Mouse (Mus musculus) T-helper 2 cell (primary cell): Measurements from ENCODE around the gene Gm20388.

Experiments used
- in situ Hi-C: fragments of 300-600 bp; cut with MboI, MseI; formaldehyde crosslinking; loops from one replicate; pipeline ENCODE4 v1.15.1; 2025; ENCODE audit warnings: high pct_unique_total_duplicates

The Gm20388 gene

GRCm38 (mm10) chr8:122812610-122813250 lies 2902.1 kb downstream of the Gm20388 start:
- in situ Hi-C loops: no loop called here

GRCm38 (mm10) chr8:122814608-122815007 lies 2904.0 kb downstream of the Gm20388 start:
- in situ Hi-C loops: no loop called here

GRCm38 (mm10) chr8:122816965-122817364 lies 2906.3 kb downstream of the Gm20388 start:
- in situ Hi-C loops: no loop called here

DNA sequence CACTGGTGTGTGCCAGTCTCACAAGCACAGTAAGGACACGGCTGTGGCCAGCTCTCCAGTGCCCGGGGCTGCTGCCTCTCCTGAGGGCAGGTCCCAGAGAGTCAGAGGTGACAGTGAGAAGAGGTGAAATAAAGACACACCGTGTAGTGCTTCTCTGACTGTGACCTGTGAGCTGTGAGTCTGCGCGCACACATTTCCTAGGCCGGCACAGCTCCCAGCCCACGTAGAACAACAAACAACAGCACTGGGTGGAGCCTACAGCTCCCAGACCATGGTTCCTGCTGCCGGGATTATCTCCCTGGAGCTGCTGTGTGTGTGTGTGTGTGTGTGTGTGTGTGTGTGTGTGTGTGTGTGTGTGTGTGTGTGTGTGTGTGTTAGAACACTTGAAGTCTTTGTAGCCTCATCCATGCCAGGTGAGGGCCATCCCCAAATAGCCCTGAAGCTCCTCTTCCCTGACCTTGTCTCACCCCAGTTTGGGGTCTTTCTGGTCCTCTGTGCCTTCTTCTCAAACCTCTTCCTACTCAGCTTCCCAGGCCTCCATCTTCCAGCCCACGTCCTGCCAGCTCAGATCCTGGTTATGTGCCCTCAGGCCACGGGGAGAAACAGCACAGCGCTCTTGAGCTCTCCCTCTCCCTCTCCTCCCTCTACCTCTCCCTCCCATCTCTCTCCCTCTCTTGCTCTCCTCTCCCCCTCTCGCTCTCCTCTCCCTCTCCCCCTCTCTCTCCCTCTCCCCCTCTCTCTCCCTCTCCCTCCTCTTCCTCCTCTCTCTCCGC lies 2907.3 kb downstream of the Gm20388 start:
- in situ Hi-C loops: no loop called here

GRCm38 (mm10) chr8:122819776-122820175 lies 2909.1 kb downstream of the Gm20388 start:
- in situ Hi-C loops: loop anchor here (10.0 kb wide), 1 partner anchor 1455 kb away; no protein-coding TSS in a partner anchor

GRCm38 (mm10) chr8:122824571-122824970 lies 2913.9 kb downstream of the Gm20388 start:
- in situ Hi-C loops: loop anchor here (10.0 kb wide), 1 partner anchor 1460 kb away; no protein-coding TSS in a partner anchor

GRCm38 (mm10) chr8:122824986-122825385 lies 2914.3 kb downstream of the Gm20388 start:
- in situ Hi-C loops: loop anchor here (5.0 to 10.0 kb wide), 2 partner anchors 148 to 1460 kb away; no protein-coding TSS in a partner anchor

GRCm38 (mm10) chr8:122825408-122825807 lies 2914.8 kb downstream of the Gm20388 start:
- in situ Hi-C loops: loop anchor here (5.0 to 10.0 kb wide), 2 partner anchors 148 to 1461 kb away; no protein-coding TSS in a partner anchor

GRCm38 (mm10) chr8:122829396-122829795 lies 2918.8 kb downstream of the Gm20388 start:
- in situ Hi-C loops: loop anchor here (5.0 to 10.0 kb wide), 2 partner anchors 152 to 1465 kb away; no protein-coding TSS in a partner anchor

DNA sequence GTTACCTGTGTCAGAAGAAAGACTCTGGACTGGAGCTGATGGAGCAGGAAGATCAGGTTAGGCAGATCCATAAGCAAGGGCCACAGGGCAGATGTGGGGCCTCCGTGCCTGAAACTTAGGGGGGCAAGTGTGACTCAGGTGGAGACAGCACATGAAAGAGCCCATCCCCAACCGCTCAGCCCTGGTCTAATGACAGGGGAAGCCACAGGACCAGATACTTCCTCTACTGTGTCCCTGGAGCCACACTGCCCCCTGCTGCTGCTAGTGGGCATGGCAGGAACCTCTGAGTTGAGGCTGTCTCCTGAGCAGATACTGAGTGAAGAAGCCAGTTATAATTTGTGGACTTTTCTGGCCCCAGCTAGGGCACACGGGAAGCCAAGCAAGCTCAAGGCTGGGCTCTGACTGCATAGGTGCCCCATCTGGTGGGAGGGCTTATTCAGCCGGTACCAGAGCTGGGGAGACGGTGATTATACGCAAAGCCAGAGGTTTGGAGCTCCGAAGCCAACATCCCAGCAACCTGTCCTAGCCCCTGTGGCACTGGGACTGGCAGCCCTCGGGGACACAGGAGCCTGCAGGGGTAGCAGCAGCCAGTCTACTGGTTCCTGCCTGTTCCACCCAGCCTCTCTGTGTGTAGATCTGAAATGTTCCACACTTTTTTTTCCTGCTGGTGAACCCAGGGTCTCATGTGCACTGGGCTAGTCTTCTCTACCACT lies 2919.9 kb downstream of the Gm20388 start:
- in situ Hi-C loops: loop anchor here (5.0 to 10.0 kb wide), 2 partner anchors 213 to 326 kb away; no protein-coding TSS in a partner anchor

GRCm38 (mm10) chr8:122834416-122834815 lies 2923.8 kb downstream of the Gm20388 start:
- in situ Hi-C loops: loop anchor here (5.0 to 10.0 kb wide), 2 partner anchors 217 to 330 kb away; no protein-coding TSS in a partner anchor

GRCm38 (mm10) chr8:122834971-122835370 lies 2924.3 kb downstream of the Gm20388 start:
- in situ Hi-C loops: loop anchor here (5.0 to 10.0 kb wide), 2 partner anchors 218 to 330 kb away; no protein-coding TSS in a partner anchor

- in situ Hi-C loops: loop anchor here (10.0 kb wide), 1 partner anchor 331 kb away; no protein-coding TSS in a partner anchor
These were observed 2925.6 kb downstream of the Gm20388 start for GRCm38 (mm10) chr8:122836199-122836598.

GRCm38 (mm10) chr8:122836696-122837095 lies 2926.1 kb downstream of the Gm20388 start:
- in situ Hi-C loops: loop anchor here (10.0 kb wide), 1 partner anchor 332 kb away; no protein-coding TSS in a partner anchor

GRCm38 (mm10) chr8:122844161-122844560 lies 2933.5 kb downstream of the Gm20388 start:
- in situ Hi-C loops: no loop called here

DNA sequence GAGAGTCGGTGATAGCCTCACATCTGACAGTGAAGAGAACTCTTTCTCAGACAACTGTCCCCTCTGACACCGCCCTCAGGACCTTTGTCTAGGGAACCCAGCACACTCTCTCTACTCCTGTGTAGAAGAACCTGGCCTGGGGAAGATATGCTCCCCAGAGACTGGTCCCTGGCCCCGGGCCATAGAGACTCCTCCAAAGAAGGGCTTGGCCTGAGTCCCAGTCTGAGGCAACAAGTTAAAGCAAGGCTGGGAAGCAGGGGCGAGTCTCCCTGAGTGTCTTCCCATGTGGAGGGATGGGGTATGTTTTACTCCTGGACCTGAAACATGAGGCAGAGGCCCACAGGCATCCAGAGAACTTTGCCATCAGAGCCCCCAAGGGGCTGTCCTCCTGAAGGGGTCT lies 2935.0 kb downstream of the Gm20388 start:
- in situ Hi-C loops: no loop called here

- in situ Hi-C loops: no loop called here
These were observed 2937.4 kb downstream of the Gm20388 start, which contains the start of gene Cdh15 for GRCm38 (mm10) chr8:122847829-122848561. Gene Cdh15 (plus strand): TSS chr8:122847966.

DNA sequence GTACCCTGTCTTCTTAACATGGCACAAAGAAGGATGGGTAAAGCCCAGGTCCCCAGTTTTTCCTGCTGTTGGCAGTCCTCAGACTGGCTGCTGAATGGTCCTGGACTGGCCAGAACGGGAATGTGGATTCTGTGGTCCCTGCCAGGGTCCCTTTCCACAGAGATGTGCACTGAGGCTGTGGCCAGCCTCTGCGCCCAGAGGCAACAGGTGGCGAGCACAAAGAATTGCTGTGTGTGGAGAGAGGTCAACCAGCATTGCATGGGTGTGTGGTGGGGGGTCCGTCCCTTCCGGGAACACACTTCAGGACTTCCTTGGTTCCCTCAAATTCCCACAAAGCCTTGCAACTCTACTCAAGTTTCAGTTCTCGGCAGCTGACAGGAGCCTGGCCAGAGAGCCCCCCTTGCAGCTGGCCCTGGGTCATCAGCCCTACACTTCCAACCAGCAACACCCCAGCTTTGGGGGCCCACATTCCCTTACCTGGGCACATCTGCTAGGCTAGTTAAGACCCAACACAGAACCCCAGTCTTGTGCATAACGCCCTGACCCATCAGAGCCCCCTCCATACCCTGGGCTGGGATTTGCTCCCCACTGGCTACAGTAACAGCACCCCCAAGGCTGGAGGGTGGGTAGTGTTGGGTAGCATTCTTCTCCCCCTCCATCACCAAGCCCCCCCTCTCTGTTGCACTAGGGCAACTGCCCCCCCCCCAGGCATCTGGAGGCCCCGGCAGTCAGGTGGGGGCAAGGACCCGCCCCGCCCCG lies 2938.7 kb downstream of the Gm20388 start:
- in situ Hi-C loops: no loop called here

- in situ Hi-C loops: no loop called here
These were observed 2940.1 kb downstream of the Gm20388 start for GRCm38 (mm10) chr8:122850641-122851240.
